Mouse (Mus musculus) G1E (cell line): ENCODE measurements around the gene Ank3.

ENCODE experiments used
- CTCF ChIP-seq: IDR thresholded peaks from 2 replicates; pipeline ENCODE4 v1.5.1; 2012; ENCODE audit warnings: low read depth, low read length, inconsistent platforms, mixed read lengths
- GATA1 ChIP-seq: IDR thresholded peaks from 2 replicates; pipeline ENCODE4 v1.6.1; 2012; ENCODE audit warnings: borderline replicate concordance, low read length, inconsistent platforms, mixed read lengths
- POLR2AphosphoS5 ChIP-seq: IDR thresholded peaks from 2 replicates; pipeline ENCODE4 v1.6.1; 2012; ENCODE audit warnings: low read depth, low read length, inconsistent platforms; ENCODE audit not compliant: insufficient replicate concordance

- TF ChIP-seq CTCF, result no peak
- TF ChIP-seq GATA1, result no peak
- no peak for TF ChIP-seq POLR2AphosphoS5
Observed at GRCm38 (mm10) chr10:70055291-70055690, 656.7 kb downstream of the Ank3 start.
